Mouse (Mus musculus) cerebellum, postnatal 25 days (tissue): ENCODE measurements around the gene Mapk8ip1.
A peak's percentile ranks its signal among the peaks of the same experiment; 100 is the strongest.

Source experiments
- DNase-seq, 2 experiments: peaks; one replicate each; pipeline ENCODE4 v3.0.0; 2021; ENCODE audit warnings: mixed read lengths in 2 of 2

The Mapk8ip1 gene

DNA sequence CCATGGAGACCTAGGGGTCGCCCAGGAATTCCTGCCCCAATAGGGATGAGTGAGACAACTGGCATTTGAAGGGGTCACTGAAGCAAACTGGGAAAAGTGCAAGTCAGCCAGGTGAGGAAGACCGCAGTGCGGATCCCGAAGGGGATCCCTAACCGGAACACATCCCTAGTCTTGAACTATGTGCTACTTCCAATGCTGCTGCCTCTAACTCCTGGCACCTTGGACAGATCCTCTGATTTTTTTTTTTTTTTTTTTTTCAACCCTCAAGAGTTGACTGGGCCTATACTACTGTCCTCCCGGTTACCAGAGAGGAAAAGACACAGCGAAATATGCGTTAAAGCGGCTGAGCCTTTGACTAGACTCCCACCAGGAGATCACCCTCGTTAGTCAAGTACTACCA, 11.4 kb downstream of the Mapk8ip1 start:
- DNase-seq = no peak

DNA sequence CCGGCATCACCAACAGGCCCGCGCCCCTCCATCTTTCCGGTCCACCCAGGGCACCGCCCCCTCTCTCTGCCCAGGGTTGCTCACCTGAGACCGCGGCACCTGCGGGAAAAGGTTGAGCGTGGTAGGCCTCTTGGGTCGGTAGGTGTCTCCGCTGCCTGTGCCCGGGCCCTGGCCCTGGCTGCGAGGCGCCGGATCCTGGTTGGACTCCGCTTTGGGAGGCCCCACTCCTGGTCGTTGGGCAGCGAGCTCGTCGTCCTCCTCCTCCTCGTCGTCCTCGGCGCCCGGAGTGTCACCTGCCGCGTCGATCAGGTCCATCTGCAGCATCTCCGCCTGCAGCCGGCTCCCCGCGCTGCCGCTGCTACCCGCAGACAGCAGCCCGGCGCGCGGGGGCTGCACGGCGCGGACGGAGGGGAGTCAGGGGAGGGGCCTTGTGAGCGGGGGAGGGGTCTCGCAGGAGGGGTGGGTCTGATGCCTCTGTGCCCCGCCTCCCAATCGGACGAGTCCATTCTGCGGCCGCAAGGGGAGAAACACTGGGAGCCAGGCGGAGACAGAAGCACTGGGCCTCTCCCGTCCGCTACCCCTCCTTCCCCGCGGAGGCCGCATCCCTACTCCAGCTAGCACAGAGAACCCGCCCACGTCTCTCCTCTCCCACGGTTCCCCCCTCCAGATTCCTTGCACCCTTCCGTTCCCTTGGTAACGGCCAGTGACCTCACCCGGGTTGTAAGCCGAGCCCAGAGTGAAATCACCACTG, 12.0 kb downstream of the Mapk8ip1 start:
- peak; percentile 83 to 90 for DNase-seq

DNA sequence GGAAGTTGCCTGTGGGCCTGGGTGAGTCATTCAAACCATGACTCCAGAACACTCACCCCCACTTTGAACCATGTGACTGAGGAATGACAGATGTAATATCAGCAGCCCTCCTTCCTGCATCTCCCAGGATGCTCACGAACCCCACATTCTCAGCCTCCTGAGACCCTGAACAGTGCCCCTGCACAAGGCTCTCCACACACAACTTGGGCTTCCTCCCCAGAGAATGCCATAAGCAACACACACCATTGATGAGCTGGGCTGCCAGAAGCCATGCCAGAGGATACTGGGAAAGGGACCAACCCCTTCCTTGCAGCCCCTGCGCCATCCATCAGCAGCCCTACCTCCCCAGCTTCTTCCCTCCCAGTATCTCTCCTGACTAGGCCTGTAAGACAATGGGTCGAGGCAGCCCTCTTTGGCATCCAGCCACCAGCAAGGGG, 13.0 kb downstream of the Mapk8ip1 start:
- DNase-seq = peak in 1 of 2 experiments; percentile 51

DNA sequence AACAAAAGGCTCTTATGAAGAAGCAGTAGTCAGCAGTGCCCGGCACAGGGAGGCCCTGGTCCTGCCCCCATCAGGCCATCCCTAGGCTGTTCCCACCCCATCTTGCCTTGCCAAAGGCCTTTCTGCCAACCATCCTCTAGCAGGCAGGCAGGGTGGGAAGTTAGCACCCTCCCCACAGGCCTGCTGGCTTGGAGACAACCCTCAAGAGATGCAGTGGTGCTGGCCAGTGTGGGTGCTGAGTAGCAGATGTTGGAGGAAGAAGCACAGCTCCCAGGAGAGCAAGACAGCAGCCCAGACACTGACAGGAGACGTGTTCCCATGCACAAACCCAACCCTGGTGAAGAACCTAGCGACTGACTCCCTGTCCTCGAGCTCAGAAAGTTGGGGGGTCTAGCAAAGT, 13.4 kb downstream of the Mapk8ip1 start:
- DNase-seq = peak in 1 of 2 experiments; percentile 46

DNA sequence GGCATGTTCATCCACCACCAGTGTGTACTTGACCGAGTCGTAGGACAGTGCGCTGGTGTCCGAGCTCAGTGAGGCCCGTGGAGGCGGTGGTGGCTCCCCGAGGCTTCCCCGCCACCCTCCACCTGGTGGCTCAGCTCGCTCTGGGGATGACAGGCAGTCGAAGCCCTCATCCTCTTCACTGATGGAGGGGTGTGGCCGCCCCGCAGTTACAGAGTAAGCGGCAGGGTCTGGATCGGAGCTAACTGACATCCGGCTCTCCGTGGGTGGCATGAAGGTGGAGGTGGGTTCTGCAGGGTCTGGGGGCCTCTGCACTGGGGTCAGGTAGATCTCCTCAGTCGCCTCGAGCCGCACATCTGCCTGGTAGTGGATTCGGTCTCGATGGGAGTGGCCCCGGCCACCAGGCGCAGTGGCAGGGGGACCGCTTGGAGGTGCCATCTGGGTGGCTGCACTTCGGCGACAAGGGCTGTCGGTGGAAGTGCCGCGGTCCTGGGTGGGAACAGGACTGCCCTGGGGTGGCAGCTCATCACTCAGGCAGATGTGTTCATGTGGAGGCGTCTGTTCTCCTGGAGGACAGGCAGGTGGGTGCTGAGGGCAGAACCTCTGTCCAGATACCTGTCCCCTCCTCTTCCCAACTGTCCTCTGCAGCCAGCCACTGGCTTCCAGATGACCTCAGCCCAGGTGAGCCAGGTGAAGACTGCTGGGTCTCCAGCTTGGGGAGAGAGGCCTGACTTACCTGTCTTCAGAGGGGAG, 14.1 kb downstream of the Mapk8ip1 start:
- peak in 1 of 2 experiments; percentile 36 for DNase-seq

DNA sequence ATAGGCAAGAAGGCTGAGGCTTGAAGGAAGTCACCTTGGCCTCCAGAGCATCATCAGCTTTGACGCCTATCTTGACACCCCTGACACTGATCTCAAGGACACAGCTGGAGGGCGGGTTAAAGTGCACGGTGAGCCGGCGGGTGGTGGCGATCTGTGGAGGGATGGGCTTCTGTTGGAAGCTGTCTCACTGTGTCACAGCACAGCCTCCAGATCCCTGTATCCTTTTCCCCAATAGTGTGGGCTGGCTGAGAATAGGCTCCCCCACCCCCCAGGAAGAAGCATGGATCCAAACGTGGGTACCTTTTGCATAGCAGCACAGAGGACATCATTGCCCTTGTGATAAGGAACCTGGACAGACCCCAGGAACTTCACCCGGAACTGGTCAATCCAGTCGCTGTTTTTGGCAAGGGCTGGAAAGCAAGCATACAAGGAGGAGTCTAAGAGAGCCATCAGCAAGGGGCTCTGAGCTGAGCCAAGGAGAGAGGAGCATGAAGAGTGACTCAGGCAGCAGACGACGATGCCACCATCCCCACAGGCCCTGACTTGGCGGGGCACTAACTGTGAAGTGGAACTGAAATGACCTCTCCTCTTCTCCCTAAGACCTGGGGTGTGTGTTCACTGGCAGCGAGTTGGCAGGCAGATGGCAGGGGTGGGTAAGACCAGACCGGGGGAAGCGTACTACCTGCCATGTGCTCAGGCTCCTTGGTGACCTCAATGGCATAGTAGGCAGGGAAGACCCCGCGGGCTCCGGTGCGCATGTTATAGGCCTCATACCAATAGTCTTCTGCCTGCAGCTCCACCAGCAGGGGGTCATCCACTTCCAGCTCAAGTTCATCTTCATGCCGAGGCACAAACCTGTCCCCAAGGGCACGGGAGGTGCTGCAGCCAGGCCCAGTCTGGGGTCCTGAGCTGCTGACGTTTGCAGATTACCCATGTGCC, 15.7 kb downstream of the Mapk8ip1 start:
- peak in 1 of 2 experiments; percentile 60 for DNase-seq

DNA sequence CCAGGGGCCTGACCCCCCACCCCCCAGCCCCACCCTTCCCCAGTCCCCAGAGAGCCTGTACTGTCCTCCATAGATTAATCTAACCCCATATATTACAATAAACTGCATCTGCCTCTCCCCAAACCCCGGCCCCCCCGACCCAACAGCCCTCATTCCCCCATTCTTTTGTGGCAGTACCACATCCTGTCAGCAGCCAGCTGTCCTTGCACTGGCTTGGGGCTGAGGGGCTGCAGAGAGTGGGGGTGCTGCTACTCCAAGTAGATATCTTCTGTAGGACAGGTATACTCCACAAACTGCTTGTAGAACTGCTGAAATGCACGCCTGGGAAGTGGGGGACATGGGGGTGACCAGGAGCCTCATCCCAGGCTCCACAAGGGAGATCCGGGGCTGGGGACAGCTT, 17.0 kb downstream of the Mapk8ip1 start:
- no peak for DNase-seq

DNA sequence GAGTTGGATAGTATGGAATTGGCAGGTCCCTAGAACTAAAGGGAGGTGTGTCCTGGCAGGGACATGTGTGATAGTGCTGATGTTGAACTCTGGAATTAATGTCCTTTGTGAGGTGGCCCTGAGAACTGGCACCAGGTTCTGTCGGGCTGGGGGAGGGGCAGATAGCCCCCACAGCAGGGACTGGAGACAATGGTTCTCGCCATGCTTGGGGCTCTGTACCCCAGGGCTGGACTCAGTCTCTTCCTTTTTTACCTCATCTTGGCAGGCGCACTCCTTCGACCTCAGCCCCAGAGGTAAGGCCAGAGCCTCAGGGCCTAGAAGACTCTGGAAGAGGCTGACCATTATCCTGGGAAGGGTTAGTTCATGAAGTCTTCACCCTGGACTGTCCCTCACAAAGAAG, 18.3 kb downstream of the Mapk8ip1 start:
- DNase-seq = peak; percentile 29 to 51

DNA sequence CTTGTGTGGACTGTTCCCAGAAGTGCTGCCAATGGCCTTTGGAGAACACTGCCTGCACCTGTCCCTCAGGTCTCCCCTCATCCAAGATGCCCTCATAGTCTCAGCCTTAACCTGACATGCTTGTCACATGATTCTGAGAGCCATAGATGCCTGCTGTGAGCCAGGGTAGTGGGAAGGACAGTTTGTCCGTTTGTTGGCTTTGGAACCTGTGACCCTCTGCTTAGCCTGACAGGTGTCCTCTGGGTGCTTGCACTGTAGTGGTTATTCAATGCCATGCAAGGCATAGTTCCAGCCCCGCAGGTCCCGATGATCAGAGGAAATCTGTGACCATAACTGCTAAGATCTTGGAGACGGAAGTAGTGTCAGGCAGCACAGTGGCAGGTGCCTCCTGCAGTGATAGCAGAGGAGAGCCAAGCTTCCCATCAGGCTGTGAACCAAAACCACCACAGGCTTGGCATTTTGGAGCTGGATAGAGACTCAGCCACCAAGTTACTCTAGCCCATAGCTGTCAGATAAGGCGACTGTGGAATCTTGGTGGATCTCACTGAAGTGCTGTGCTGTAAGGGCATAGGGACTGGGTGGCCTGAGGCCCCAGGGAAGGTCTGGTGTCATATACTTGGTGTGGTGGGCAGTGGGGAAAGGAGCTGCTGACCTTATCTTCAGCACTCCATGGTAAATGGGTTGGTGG, 19.0 kb downstream of the Mapk8ip1 start, which contains the start of gene 1700029I15Rik:
TSS of gene 1700029I15Rik (plus strand) at position 638 of the 688 bp plus-strand sequence.
- peak; percentile 66 to 70 for DNase-seq

DNA sequence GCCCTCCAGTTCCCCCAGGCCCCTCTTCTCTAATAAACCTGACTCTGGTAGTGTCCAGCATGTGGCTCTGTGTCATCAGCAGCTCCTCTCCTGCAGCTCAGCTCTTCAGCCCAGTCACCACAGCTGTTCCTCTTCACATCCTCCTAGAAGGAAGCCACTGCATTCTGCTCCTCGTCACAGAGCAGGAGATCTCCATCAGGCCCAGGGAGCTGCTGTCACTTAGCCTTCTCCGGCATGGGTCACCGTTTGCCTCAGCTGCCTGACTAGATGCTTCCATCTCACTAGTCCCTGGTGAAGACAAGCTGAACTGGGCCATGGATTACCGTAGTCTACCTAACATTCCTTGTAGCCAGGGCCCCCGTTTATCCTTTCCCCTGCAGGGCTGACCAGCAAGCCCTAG, 19.9 kb downstream of the Mapk8ip1 start:
- no peak for DNase-seq

DNA sequence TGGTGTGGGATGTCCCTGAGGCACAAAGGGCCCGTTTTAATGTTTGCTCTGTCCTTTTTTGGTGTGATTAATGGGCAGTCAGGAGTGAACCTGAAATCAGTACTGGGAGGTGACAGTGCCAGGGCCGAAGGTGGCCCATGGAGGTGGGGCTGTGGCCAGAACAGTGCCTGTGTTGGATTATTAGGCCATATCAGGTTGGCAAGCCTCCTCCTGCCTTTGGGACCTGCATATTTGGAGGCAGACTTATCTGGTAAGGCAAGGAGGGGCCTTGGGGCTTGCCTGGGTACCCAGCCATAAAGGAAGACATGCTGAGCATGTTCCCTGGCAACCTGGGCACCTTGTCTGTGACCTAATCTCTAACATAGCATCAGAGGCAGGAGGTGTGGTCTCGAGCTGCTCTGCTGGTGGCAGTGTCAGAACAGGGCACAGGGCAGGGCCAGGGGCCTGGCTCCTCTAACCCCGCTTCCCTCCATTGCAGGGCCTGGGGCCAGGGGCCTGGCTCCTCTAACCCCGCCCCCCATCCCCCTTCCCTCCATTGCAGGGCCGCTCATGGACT, 20.5 kb downstream of the Mapk8ip1 start:
- peak; percentile 33 to 37 for DNase-seq

DNA sequence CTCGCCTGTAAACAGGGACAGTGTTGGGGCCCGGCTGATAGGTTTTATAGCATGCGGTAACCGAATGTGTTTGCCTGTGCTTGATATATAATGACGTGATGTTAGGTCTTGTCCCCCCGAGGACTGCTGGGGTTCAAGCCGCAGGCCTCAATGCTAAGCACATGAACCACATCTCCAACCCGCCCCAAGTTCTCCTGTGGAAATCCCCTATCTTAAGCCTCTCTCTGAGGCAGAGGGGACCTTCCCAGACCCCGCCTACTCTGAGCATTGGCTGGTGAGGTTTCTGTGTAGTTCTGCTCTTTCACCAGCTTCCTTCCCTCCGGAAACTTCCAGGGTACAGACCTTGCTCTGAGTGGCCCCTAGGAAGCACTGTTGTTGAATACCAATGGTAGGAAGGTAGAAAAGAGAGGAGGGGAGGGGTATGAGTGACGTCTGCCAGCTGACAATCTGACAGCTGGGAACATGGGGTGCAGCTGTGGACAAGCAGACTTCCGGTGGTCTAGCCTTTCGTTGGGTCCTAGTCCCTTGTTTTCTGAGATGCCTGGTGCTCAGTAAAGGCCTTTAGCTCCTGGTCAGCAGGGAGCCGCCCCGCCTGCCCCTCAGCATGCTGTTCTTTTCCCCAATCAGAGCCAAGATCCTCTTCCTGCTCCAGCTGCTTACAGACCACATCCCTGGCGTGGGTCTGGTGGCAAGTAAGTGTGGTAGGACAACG, 21.1 kb downstream of the Mapk8ip1 start:
- no peak for DNase-seq

DNA sequence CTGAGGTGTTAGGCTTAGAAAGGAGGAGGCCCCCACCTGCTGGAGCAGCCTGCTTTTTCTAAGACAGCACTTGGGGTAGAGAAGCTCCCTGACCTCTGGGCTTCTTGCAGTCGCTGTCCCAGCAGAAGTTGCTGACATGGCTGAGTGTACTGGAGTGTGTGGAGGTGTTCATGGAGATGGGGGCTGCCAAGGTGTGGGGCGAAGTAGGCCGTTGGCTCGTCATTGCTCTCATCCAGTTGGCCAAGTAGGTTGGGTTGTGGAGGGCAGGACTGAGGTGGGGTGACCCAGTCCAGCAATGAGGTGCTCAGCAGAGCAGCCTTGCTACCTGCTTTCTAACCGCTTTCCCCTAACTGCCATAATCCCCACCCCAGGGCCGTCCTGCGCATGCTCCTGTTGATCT, 23.7 kb downstream of the Mapk8ip1 start:
- peak; percentile 18 to 42 for DNase-seq

DNA sequence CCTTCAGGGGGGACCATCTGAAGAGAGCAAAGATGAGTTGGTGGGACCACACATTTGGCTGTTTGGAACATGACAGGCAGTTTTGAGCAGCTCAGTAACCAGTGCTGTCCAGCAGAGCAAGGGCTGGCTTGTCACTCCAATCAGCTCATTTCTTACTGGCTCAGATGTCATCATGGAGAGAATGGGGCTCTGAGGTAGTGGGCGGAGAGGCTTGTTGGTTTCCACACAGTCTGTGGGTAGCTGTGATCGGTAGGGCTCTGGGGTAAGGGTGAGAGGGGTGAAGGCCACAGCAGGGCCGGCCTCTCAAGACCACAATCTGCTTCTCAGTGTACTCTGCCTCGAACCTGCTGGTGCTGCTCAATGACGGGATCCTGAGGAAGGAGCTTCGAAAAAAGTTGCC, 24.8 kb downstream of the Mapk8ip1 start:
- DNase-seq = peak in 1 of 2 experiments; percentile 8

DNA sequence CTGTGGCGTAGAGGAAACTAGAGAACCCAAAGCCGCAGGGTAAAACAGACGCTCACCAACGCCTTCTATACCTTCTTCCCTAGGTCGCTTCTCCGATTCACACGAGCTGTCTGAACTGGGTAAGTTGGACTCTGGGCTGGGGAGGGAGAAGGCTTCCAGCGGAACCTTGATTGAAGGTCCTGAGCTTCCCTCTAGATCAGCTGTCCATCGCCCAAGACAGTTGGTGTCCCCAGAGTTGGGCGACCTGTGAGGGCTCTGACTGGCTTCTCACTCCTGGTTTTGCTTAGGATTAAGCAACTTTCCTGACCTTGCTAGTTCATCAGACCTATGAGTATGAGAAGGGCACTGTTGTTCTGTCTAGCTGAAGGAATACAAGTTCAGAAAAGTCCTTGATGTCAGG, 25.3 kb downstream of the Mapk8ip1 start:
- no peak for DNase-seq

DNA sequence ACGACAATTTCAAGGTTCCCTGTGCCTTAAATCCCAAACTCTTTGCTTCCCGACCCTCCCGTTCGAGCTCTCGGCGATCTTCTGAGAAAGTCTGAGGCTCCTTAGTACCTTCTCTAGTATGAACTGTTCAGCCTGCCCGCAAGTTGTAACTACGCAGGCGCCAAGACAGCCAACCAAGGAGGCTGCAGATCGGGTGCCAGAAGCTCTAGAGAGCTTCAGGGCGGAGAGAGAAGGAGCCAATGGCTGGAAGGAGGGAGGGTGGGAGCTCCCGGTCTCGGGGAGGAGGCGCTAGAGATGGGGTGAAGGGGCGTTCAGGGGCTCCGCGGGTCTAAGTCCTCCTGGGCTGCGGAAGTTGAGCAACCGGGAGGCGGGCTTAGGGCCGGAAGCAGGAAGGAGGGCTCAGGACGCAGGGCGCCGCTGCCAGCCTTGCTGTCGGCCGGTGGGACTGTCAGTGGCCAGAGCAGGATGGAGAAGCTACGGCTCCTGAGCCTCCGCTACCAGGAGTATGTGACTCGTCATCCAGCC, 25.9 kb downstream of the Mapk8ip1 start:
- peak; percentile 92 to 93 for DNase-seq

DNA sequence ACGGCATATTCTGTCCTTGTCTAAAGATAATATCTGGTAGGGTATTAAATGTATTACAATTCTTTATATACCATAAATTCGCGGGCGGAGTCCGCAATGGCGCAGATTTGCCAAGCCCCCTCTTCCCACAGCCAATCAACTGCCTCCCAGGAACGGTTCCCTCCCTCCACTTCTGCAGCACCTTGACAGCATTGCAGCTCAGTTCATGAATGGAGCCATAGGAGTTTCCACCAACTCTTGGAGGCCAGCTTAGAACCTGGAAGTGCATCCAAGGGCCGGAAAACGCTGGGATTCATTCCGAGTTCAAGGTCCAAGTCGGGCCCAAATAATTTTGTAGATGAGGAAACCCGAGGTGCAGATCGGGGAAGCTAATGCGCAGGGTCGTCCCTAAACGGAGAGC, 26.5 kb downstream of the Mapk8ip1 start, which contains the start of the genes Pex16 and Large2:
TSS of gene Pex16 (plus strand) at position 163 of the 400 bp plus-strand sequence.
TSS of gene Large2 (minus strand) at position 356 of the 400 bp plus-strand sequence.
- peak in 1 of 2 experiments; percentile 66 for DNase-seq

DNA sequence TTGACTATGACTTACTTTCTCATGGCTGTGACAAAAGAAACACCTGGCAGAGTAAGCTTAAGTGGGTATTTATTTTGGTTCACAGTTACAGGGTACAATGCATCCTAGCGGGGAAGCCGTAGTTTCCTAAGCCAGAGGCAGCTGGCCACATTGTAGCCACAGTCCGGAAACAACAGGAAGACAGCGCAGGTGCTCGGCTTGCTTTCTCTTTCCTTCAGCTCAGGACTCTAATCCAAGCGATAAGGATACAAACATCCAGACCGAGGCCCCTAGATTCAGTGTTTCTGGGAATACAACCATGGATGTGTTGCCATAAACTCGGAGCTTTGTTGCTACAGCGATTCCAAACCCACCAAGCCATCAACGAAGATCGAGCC, 27.6 kb downstream of the Mapk8ip1 start:
- DNase-seq = no peak

DNA sequence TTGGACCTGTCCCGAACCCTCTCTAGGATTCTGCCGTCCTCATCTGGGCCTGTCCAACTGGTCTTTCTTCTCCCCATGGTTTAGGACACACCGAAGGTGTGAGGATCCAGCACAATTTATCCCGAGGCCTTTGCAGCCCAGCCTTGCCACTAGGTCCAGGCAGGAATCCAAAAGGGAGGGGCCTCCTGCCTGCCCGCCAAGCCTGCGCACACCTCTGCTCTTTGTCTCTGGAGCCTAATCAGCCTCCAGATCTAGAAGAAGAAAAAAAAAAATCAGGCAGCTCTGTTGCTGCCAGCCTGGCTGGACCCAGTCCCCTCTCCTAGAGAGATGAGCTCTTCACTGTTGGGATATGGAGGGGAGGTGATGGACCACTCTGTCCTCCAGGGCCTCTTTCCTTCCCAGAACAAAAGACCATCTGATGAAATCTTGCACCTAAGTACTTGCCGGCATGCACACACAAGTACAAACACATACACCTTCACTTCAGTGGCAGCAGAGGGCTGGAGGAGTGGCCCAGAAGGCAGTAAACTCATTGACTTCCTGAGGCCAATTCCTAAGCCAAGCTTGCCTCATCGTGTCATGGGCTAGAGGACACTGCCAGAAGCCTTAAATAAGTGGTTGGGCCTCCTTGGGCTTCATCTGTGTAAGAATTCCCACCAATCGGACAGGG, 28.2 kb downstream of the Mapk8ip1 start:
- DNase-seq = peak; percentile 50 to 78
